Mouse (Mus musculus) neural tube, embryonic 11.5 days (tissue): Measurements from ENCODE around the gene Cers3. TPM values are rescaled to one million over a fixed set of nuclear protein-coding genes. Genes with fewer than 3 reads are reported as not detected.

ENCODE experiments used
- ATAC-seq: fragments of 200-750 bp; cut with Nextera tagmentation; 2 replicates; pipeline ENCODE4 v1.8.0; 2017; ENCODE audit warnings: moderate number of reproducible peaks, mild to moderate bottlenecking, moderate TSS enrichment, moderate library complexity; ENCODE audit not compliant: insufficient read depth, low FRiP score, low TSS enrichment
- DNase-seq: peaks from one replicate; pipeline ENCODE4 v3.0.0-alpha.2; 2015; ENCODE audit warnings: low spot score
- H3K27ac ChIP-seq: fragments of 300-500 bp; sonication (generic); 2 replicates; pipeline ENCODE4 v1.5.1; 2014; ENCODE audit warnings: low read depth, mild to moderate bottlenecking, low read length
- H3K27me3 ChIP-seq: fragments of 300-500 bp; sonication (generic); 2 replicates; pipeline ENCODE4 v1.6.1; 2014; ENCODE audit warnings: mild to moderate bottlenecking, low read length, mixed read lengths; ENCODE audit not compliant: control insufficient read depth, insufficient read depth
- H3K36me3 ChIP-seq: fragments of 300-500 bp; sonication (generic); 2 replicates; pipeline ENCODE4 v1.6.1; 2014; ENCODE audit warnings: mild to moderate bottlenecking, low read length, moderate library complexity, mixed read lengths; ENCODE audit not compliant: control insufficient read depth, insufficient read depth
- H3K4me1 ChIP-seq: fragments of 300-500 bp; sonication (generic); 2 replicates; pipeline ENCODE4 v1.6.1; 2014; ENCODE audit warnings: low read length, mixed read lengths; ENCODE audit not compliant: control insufficient read depth, insufficient read depth
- H3K4me2 ChIP-seq: fragments of 300-500 bp; sonication (generic); 2 replicates; pipeline ENCODE4 v1.6.1; 2014; ENCODE audit warnings: low read depth, mild to moderate bottlenecking, moderate library complexity
- H3K4me3 ChIP-seq: fragments of 300-500 bp; sonication (generic); 2 replicates; pipeline ENCODE4 v1.5.1; 2014; ENCODE audit warnings: low read depth, low read length
- H3K9ac ChIP-seq: fragments of 300-500 bp; sonication (generic); 2 replicates; pipeline ENCODE4 v1.6.1; 2014; ENCODE audit warnings: mild to moderate bottlenecking, low read length
- H3K9me3 ChIP-seq: fragments of 300-500 bp; sonication (generic); 2 replicates; pipeline ENCODE4 v1.6.1; 2016; ENCODE audit warnings: low read length; ENCODE audit not compliant: control insufficient read depth
- WGBS: fragments of 180-500 bp; shearing (Covaris S2); extraction: QIAGEN DNeasy Blood & Tissue Kit; methylation state at CpG from one replicate; pipeline ENCODE4 v1.1.7; 2014; 5-methylcytosine and 5-hydroxymethylcytosine counted together
- polyA plus RNA-seq: library from polyadenylated mRNA; unstranded; fragments of >200 nt; fragmentation: Nextera tagmentation; extraction: Ambion mirVana; gene quantifications from 2 replicates; pipeline ENCODE4 v1.2.1, GENCODE M21; 2014

The Cers3 gene
- polyA plus RNA-seq, 1 experiment from 2014 or later: 0.94 TPM

GRCm38 (mm10) chr7:66753816-66754215 is 10.5 kb downstream of the Cers3 start:
- no peak overlapping the region for H3K4me2 ChIP-seq
- WGBS: 93% methylated on average over 8 of the region's 8 CpGs
- ATAC-seq (no peak), DNase-seq (no peak)
- H3K4me3 ChIP-seq: no peak overlapping the region
- no peak overlapping the region for H3K27ac ChIP-seq
- no peaks in the 10 kb centered on the region for H3K9me3 ChIP-seq
- H3K36me3 ChIP-seq: no peaks in the 10 kb centered on the region
- no peak overlapping the region for H3K9ac ChIP-seq
- H3K27me3 ChIP-seq: no peaks in the 10 kb centered on the region
- H3K4me1 ChIP-seq: no peaks in the 10 kb centered on the region

DNA sequence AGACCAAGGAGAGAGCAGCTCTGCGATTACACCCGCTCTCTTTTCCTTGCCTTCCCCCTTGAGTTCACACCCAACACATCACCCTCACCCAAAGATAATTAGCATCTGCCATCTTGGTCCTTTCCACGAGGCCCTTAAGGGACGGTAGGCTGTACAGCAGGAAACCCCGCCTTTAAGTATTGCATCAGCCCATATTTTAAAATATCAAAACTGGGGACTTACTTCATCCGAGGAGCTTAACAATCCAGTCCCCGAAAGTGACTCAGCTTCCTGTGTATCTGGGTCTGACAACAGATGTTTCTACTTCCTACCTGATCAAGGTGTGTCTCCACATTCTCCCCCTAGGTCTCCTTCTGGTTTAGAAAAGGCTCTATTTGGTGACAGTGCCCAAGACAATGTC is 12.3 kb downstream of the Cers3 start:
- Histone ChIP-seq H3K36me3 (no peaks in the 10 kb centered on the region), H3K4me3 (no peak overlapping the region), H3K4me2 (no peak overlapping the region), H3K9me3 (no peaks in the 10 kb centered on the region), H3K9ac (no peak overlapping the region), H3K27me3 (no peaks in the 10 kb centered on the region), H3K27ac (no peak overlapping the region), H3K4me1 (no peaks in the 10 kb centered on the region)
- 94% methylated on average over 7 of the region's 7 CpGs for WGBS
- ATAC-seq (no peak), DNase-seq (no peak)

GRCm38 (mm10) chr7:66769902-66770301 is 26.6 kb downstream of the Cers3 start:
- no peaks in the 10 kb centered on the region for H3K9me3 ChIP-seq

DNA sequence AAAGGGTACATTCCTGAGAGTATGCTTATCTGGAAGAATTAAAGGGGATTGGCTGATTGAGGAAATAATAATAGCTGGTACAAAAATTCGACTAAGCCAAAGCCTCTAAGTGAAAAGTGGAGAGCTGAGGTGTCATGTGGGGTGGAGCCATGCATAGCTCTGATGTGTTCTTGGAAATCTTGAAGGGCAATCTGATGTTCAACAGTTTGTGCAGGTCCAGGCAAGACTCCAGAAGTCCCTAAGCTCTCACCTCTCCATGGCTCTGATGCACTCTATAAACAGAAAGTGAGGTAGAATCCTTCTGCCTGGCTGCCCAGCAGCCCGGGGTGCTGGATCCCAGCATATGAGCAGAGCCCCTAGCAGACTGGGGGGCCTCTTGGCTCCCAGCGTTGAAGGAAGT is 27.4 kb downstream of the Cers3 start:
- ATAC-seq: no peak
- no peak overlapping the region for H3K27ac ChIP-seq
- WGBS: 88% methylated on average over 3 of the region's 3 CpGs
- DNase-seq: no peak
- H3K4me3 ChIP-seq: no peak overlapping the region
- H3K9me3 ChIP-seq: no peaks in the 10 kb centered on the region
- H3K9ac ChIP-seq: no peak overlapping the region
- H3K4me1 ChIP-seq: no peaks in the 10 kb centered on the region
- no peaks in the 10 kb centered on the region for H3K27me3 ChIP-seq
- no peaks in the 10 kb centered on the region for H3K36me3 ChIP-seq
- H3K4me2 ChIP-seq: no peak overlapping the region

More at GRCm38 (mm10) chr7:66769902-66770301, 26.6 kb downstream of the Cers3 start:
- no peak for DNase-seq
- Histone ChIP-seq H3K4me2 (no peak overlapping the region), H3K4me1 (no peaks in the 10 kb centered on the region), H3K9ac (no peak overlapping the region), H3K27ac (no peak overlapping the region), H3K4me3 (no peak overlapping the region), H3K36me3 (no peaks in the 10 kb centered on the region), H3K27me3 (no peaks in the 10 kb centered on the region)
- no peak for ATAC-seq
- WGBS: 75% methylated on average over 5 of the region's 5 CpGs

GRCm38 (mm10) chr7:66771252-66771651 is 27.9 kb downstream of the Cers3 start:
- Histone ChIP-seq H3K4me1 (no peaks in the 10 kb centered on the region), H3K27me3 (no peaks in the 10 kb centered on the region), H3K4me3 (no peak overlapping the region), H3K9ac (no peak overlapping the region), H3K36me3 (no peaks in the 10 kb centered on the region), H3K9me3 (no peaks in the 10 kb centered on the region), H3K27ac (no peak overlapping the region), H3K4me2 (no peak overlapping the region)
- no peak for DNase-seq
- 82% methylated on average over 6 of the region's 6 CpGs for WGBS
- no peak for ATAC-seq

DNA sequence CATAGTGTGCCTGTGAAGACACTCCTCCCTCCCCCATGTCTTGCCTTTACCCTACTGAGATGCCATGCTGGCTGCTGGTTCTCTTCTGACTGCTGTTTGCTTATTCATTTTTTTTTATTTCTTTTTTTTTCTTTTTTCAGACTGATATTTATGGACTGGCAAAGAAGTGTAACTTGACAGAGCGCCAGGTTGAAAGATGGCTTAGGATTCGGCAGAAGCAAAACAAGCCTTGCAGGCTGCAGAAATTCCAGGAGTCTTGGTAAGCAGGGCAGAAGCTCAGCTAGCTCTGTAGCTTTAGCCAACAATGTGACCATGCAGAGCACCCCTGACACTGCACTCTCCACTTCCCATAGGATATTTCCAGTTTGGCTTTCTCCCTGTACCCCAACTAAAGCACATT is 36.1 kb downstream of the Cers3 start:
- Histone ChIP-seq H3K4me2 (no peak overlapping the region), H3K4me3 (no peak overlapping the region), H3K4me1 (no peaks in the 10 kb centered on the region), H3K27me3 (no peaks in the 10 kb centered on the region), H3K36me3 (no peaks in the 10 kb centered on the region), H3K9ac (no peak overlapping the region), H3K9me3 (no peaks in the 10 kb centered on the region), H3K27ac (no peak overlapping the region)
- DNase-seq: no peak
- ATAC-seq: no peak
- WGBS: 71% methylated on average over 2 of the region's 2 CpGs

- no peak for ATAC-seq
- H3K27ac ChIP-seq: no peak overlapping the region
- no peak overlapping the region for H3K4me2 ChIP-seq
- no peaks in the 10 kb centered on the region for H3K36me3 ChIP-seq
- H3K4me1 ChIP-seq: no peaks in the 10 kb centered on the region
- no peak overlapping the region for H3K9ac ChIP-seq
- no peak for DNase-seq
- WGBS: 62% methylated on average over 10 of the region's 10 CpGs
- no peaks in the 10 kb centered on the region for H3K9me3 ChIP-seq
- H3K27me3 ChIP-seq: no peaks in the 10 kb centered on the region
- no peak overlapping the region for H3K4me3 ChIP-seq
These were observed 36.9 kb downstream of the Cers3 start for GRCm38 (mm10) chr7:66779944-66780942.

DNA sequence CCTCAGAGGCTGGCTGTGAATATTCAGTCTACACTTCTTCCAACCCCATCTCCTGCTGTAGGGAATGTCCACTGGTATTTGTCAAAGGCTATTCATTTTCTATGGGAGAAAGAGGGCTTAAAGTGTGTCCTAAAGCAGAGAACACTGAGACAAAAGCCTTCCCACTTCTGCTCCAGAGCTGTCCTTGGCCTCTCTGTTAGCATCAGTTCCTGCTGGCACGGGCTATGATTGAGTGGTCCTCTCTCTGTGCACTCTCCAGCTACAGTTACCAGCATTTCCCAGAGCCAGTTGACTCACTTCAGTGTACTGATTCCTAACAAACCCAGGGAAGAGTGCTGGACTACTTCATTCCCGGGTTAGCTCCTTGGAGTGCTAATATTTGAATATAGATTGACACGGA is 43.2 kb downstream of the Cers3 start:
- no peak overlapping the region for H3K4me2 ChIP-seq
- H3K9ac ChIP-seq: no peak overlapping the region
- H3K9me3 ChIP-seq: no peaks in the 10 kb centered on the region
- 85% methylated on average over 3 of the region's 3 CpGs for WGBS
- H3K36me3 ChIP-seq: no peaks in the 10 kb centered on the region
- no peak overlapping the region for H3K4me3 ChIP-seq
- no peak overlapping the region for H3K27ac ChIP-seq
- no peak for DNase-seq
- H3K4me1 ChIP-seq: 0 out of 2 replicates have a peak, but pooled peaks cover 3% of the 10 kb centered on the region
- no peaks in the 10 kb centered on the region for H3K27me3 ChIP-seq
- no peak for ATAC-seq

GRCm38 (mm10) chr7:66787816-66788215 is 44.5 kb downstream of the Cers3 start:
- ATAC-seq (no peak), DNase-seq (no peak)
- WGBS: 82% methylated on average over 2 of the region's 2 CpGs
- Histone ChIP-seq H3K36me3 (no peaks in the 10 kb centered on the region), H3K27me3 (no peaks in the 10 kb centered on the region), H3K4me1 (0 out of 2 replicates have a peak, but pooled peaks cover 3% of the 10 kb centered on the region), H3K9me3 (no peaks in the 10 kb centered on the region), H3K27ac (no peak overlapping the region), H3K4me3 (no peak overlapping the region), H3K4me2 (no peak overlapping the region), H3K9ac (no peak overlapping the region)
